Mouse (Mus musculus) Muller cell, postnatal 12 days (primary cell): ENCODE data around the gene Eif2ak2.
A peak's percentile ranks its signal among the peaks of the same experiment; 100 is the strongest.

Experiments
- DNase-seq: peaks from one replicate; pipeline ENCODE4 v3.0.0-alpha.2; 2015; ENCODE audit errors: inconsistent ontology term

Gene Eif2ak2

DNA sequence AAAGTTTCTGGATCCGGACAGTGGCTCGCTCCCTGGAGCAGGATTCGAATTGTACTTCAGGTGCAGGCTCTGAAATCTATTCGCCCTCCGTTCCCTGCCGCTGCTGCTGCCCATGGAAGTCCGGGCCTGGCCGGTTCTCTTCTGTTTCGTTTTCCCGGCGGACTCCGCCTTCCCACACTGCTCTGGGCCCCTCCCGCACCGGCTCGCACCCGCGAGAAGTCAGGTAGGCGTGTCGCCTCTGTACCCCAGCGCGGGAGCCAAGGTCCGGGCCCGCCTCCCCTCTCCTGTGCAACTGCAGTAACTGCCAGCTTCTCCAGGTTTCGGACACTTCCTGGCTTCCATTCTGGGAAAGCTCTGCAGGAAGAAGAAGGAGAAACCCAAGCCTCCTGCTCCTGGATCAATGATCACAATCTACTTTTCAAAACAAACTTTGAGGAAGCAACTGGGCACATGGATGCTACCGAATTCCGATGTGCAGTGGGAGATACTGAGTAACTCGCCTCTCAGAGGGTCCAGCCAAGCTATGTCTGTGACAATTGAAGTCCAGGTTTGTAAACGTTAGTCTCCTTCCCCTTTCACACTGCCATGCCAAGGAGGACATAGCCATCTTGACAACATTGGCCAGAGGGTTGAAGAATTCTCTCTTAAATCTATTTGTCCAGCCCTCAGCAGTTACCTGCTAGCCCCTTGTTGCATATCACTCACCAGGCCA, at the start of gene Eif2ak2:
Gene Eif2ak2 (minus strand): TSS at position 173 of the 712 bp plus-strand sequence.
- DNase-seq: peak; percentile 92

GRCm38 (mm10) chr17:78917696-78918095, 35.3 kb upstream of the Eif2ak2 start:
- DNase-seq: peak; percentile 2

DNA sequence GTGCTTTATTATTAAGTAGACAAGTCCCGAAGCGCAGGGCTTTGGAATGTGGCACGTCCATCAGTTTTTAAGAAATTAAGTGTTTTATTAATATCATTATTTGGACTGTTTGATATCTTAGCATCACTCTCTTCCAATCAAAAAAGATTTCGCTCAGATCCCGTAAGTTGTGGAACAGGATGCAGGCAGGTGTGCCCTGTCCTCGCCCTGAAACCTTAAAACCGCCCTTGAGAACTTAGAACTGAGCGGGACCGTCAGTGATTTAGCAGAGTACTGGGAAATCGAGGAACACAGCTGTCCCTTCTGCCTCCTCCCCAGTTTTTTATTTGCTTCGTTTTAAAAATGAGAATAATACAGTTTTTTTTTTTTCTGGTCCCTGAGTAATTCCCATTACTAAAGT, 34.5 kb upstream of the Eif2ak2 start:
- peak; percentile 9 for DNase-seq

DNA sequence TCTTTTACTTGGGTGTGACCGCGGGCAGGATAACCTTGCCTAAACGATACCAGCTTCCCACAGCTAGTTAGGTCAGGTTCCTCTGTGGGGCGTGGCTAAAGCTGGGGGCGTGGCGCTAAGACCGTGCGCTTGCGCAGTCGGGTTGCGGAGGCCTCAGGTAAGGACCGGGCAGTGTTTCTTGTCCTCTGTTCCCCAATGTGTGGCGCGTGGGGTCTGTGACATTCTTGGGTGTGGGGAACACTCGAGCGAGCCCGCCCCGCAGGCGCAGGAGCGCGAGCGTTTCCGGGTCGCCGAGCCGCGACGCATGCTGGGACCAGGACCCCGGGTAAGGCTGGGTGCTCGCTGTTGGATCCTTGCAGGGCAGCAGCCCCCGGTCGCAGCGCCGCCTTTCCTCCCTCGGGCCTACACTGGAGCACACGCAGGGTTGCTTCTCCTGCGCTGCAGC, 34.0 kb upstream of the Eif2ak2 start, which contains the start of gene Cebpzos:
Gene Cebpzos (plus strand): TSS at position 132 of the 445 bp plus-strand sequence.
- DNase-seq: peak; percentile 88

DNA sequence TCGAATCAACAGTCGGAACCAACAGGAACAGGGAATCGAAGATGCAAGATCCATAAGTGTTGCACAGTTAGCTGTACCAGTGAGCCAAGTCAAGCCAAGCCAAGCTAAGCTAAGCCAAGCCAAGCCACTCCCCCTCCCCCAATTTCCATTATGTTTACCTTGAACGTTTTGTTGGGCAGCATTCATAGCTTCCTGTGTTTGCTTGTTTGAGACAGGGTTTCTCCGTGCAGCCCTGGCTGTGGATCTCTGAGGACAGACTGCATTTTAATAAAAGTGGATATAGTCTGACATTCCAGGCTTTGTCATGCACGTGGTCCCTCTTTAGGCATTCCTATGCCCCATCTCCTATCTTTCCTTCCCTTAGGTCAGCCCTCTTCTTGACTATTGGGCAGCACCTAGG, 33.4 kb upstream of the Eif2ak2 start:
- peak; percentile 5 for DNase-seq

- DNase-seq: no peak
These were observed 31.5 kb upstream of the Eif2ak2 start for GRCm38 (mm10) chr17:78913921-78914320.

- DNase-seq: peak; percentile 56
These were observed 30.5 kb upstream of the Eif2ak2 start for GRCm38 (mm10) chr17:78912861-78913281.

DNA sequence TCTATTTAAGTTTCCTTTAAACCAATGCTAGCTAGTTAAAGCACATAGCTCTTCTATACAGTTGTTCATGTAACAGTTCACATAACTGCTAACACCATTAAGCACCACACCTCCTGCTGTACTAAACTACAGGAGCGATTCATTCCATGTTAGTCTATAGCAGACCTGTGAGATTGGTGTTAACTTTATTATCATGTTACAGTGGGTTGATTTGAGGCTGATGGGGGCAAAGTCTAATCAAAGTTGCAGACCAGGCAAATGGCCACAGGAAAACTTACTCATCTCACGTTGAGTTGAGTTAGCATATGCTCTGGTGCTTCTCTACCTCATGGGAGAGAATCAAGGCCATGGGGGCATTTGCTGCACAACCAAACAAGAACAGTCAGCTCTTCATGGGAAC, 27.0 kb upstream of the Eif2ak2 start:
- DNase-seq: no peak

DNA sequence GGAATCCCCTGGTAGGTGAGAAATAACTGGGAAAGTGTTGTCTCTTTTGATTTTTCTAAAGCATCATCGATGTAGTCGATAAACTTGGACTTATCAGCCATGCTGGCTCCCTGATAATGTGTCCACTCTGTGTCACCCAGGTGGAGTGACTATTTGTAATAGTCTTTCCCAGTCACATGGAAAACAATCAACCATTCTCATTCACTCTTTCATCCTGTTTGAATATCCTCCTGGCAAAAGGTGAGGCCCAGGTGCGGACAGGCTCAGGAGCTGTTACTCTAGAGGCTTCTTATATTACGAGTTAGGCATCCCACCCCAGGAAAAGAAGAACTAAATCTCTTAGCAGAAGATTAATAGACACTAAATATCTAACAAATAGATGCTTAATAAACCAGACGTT, 24.5 kb upstream of the Eif2ak2 start, which contains the start of gene Sult6b1:
Gene Sult6b1 (minus strand): TSS at position 101 of the 400 bp plus-strand sequence.
- no peak for DNase-seq

DNA sequence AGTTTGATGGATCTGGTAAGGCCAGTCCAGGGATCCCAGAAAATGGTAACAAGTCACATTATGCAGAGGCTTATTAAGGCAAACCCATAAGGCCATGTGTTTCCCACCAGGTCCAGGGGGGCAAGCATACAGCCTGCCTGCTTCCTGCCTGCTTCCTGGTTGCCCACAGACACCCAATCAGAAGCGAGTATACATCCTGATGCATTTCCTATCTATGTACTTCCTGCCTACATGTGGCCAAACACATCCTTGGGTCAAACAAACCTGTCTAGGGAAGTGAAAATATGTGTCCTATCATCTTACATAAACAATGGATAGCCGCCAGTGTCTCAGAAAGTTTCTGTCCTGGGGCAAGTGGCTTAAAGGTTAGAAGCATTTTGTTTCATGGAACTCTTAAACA, 20.8 kb upstream of the Eif2ak2 start:
- no peak for DNase-seq

GRCm38 (mm10) chr17:78895394-78895793, 13.0 kb upstream of the Eif2ak2 start:
- peak; percentile 40 for DNase-seq

GRCm38 (mm10) chr17:78894991-78895390, 12.6 kb upstream of the Eif2ak2 start:
- no peak for DNase-seq

GRCm38 (mm10) chr17:78891020-78891419, 8.6 kb upstream of the Eif2ak2 start:
- no peak for DNase-seq

- DNase-seq: no peak
These were observed 6.8 kb upstream of the Eif2ak2 start for GRCm38 (mm10) chr17:78889184-78889583.

DNA sequence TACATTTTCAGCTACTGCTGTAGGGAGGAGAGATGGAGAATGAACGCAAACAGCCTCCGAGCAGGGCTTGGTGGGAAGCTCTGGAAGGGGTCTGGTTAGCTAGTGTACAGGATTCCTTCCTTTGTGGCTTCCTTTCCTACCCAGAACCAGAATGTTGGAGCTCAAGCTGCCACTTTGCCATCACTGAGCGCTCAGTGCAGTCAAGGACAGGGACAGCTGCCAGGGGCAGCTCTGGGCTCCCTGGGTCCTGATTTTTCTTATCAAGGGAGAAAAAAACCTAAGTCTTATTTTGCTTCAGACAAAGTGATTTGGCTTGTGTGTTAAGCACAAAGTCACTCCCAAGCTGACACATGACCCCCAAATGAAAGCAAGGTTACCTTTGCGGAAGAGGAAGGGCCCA, 6.2 kb upstream of the Eif2ak2 start:
- DNase-seq: no peak

GRCm38 (mm10) chr17:78885286-78886065, 3.1 kb upstream of the Eif2ak2 start:
- no peak for DNase-seq

GRCm38 (mm10) chr17:78883291-78883690, 918 bp upstream of the Eif2ak2 start:
- no peak for DNase-seq

DNA sequence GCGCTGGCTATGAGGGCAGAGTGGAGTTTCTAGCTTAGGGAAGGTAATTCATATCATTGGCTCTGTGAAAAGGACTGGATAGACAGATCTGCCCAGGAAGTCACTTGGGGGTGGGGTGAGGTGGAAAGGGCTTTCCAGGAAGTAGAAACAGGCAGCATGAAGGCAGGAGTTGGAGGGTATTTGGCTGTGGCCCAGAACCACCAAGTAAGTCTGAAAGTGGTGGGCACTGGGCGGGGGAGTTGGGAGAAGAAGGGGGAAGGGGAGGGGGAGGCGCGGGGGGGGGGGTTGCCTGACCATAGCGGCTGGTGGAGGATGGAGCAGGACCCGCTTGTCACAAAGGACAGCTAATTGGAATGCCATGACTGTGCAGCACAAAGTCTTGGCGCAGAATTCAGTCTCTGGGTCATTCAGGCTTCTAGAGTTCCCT, 482 bp downstream of the Eif2ak2 start:
- no peak for DNase-seq

DNA sequence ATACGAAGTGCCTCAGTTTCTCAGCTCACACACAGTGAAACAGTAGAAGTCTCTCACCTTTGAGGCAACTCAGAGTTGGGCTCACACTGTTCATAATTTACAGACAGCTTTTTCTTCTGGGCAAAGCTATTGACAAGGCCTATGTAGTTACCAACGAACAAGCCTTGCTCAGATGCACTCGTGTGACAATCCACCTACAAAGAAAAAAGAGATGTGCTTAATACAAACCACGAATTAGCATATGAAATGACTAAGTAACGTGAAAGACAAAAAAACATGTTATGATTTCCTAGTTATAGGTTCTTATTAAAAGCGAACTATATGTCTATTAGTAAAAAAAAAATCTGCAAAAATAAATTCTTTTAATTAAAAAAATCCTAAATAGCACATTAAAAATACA, 8.5 kb downstream of the Eif2ak2 start:
- no peak for DNase-seq

DNA sequence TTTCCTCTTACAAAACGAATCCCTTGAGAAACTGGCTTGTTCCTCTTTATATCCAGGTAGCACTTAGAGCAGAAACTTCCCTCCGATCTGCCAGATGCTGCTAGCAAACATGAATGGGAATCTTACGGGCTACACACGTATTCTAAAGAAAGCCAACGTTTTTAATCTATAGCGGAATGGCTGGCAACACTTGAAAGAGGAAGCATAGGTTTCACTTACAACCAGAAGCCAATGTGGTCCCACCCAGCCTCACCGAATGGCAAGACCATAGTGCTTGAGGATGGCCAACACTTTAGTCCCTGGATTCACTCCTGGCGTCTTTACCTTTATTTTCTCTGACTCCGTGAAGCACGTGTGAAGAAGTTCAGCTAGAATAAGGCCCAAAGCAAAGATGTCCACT, 26.1 kb downstream of the Eif2ak2 start:
- DNase-seq: no peak

DNA sequence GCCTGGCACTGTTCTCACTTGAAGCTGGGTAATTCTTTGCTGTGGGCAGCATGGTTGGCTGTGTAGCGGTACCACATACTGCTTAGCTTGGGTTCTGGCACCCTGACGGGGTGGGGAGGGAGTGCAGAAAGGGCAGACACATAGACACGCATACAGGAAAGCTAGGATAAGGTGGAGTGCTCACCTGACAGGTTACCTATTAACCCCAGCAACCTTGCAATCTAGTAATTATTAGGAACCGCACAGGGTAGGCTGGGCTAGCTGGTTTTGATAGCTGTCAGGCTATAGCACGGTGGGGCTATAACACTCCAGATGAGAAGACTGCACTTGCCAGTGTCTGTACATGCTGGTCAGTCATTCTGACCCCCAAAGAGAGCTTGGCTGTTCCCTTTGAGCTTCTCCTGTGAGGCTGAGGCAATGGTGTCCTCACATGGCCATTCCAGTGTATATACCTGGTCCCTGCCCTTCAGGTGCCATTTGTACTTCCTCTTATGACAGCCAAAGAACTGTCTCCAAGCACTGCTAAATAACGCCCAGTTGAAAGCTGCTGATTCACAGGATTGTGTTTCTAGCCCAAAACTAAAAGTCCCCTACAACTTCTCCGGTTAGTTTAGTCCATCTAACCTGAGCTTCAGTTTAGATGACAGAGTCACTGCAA, 40.0 kb downstream of the Eif2ak2 start:
- no peak for DNase-seq

- no peak for DNase-seq
These were observed 46.3 kb downstream of the Eif2ak2 start for GRCm38 (mm10) chr17:78836056-78836455.
